Mouse (Mus musculus) heart, postnatal 14 days (tissue): ENCODE measurements around the gene Pdhb. TPM values are rescaled to one million over a fixed set of nuclear protein-coding genes. Genes with fewer than 3 reads are reported as not detected.
A peak's percentile ranks its signal among the peaks of the same experiment; 100 is the strongest.

ENCODE experiments used
- DNase-seq, 2 experiments: peaks; one replicate each; pipeline ENCODE4 v3.0.0; 2021 to 2022
- intact Hi-C: fragments of 180-260 bp; cut with DNase I; formaldehyde crosslinking; loops from one replicate; pipeline ENCODE4 v1.15.1; 2025
- long read RNA-seq, 2 experiments: library from polyadenylated mRNA; stranded (forward); transcript quantifications; one replicate each; pipeline ENCODE4 v2.0.0; 2021
- total RNA-seq, 2 experiments: library from RNA; stranded (reverse); gene quantifications; 2 replicates each; pipeline ENCODE4 v1.2.3; 2021

Pdhb gene
- 100 to 1,000 TPM; 886 to 904 TPM for total RNA-seq
- long read RNA-seq, experiment 1, transcript Pdhb-201 (10 exons, 1,513 nt): major isoform, 1,245 of 1,304 reads
- long read RNA-seq, experiment 1, partial matches to known transcripts: 30 of 1,304 reads
- long read RNA-seq, experiment 1, other reads (novel, unspliced or antisense): 23 of 1,304 reads
- long read RNA-seq, experiment 2, transcript Pdhb-201 (10 exons, 1,513 nt): major isoform, 929 of 975 reads
- long read RNA-seq, experiment 2, partial matches to known transcripts: 27 of 975 reads
- long read RNA-seq, experiment 2, other reads (novel, unspliced or antisense): 17 of 975 reads

DNA sequence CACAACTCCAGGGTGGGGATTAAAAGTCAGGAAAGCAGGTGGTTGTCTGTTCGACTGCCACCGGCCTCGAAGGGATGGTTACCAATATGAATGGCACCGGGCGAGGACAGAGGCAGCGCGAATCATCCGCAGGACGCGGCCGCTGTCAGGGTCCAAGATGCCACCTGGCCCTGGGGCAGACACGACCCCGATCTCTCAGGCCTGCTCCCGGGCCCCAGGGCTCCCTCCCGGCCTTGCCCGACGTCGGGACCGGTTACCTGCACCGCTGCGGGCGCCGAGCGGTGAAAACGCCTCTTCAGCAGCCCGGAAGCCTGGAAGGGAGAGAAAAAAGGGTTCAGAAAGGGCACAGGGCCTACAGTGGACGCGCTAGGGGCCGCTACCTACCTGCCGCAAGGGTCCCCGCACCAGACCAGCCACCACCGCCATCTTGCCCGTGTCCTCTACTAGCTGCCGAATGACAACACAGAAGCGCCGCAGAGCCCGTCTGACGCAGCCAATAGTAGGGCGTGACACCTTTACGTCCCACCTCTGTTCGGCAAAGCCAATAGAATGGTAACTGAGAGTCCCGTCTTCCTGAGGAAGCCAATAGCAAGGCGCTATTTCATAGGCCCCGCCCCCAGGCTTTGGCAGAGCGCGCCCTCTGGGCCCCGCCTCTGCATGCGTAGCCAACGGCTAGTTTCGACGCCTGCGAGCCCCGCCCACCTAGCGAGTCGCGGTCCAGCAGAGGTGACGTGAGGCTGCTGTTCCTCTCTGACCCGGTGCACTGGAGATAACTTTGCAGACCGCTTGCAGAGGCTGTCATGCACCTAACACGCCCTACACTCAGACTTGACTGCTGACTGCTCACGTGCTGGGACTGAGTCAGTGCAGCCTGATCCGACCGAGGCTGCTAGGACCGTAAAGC is at the start of gene Pdhb:
Pdhb (minus strand) TSS at position 519 of the 904 bp plus-strand sequence.
- intact Hi-C loops: loop anchor here (2.0 to 10.0 kb wide), 2 partner anchors 42 to 172 kb away; partner anchors contain the start of gene Kctd6
- peak; percentile 99 for DNase-seq

DNA sequence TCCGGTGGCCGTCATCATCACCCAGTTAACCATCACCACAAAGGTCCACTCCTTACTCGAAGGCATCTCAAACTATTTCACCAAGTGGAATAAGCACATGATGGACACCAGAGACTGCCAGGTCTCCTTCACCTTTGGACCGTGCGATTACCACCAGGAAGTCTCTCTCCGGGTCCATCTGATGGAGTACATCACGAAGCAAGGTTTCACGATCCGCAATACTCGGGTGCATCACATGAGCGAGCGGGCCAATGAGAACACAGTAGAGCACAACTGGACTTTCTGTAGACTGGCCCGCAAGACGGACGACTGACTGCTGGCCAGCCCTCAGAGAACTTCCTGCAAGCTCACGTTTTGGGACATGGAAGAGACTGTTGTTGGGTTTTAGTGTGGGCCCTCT is 49.7 kb upstream of the Pdhb start:
- intact Hi-C loops: no loop called here
- DNase-seq: no peak

DNA sequence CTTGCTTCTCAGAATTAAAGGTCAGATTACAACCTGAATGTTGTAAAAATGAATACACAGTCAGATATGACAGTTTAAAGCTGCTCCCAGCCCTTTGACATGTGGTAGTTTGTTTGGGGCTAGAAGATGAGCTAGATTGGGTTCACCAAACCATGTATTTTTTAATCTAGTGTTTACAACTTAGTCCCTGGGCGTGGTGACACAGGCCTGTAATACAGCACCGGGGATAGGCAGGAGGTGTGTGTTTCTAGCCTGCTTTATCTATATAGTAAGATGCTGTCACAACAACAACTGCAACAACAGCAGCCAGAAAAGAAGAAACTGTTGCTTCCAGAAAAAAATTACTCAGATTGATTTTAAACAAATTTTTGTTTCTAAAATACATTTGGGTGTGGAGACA is 48.1 kb upstream of the Pdhb start:
- intact Hi-C loops: no loop called here
- no peak for DNase-seq

DNA sequence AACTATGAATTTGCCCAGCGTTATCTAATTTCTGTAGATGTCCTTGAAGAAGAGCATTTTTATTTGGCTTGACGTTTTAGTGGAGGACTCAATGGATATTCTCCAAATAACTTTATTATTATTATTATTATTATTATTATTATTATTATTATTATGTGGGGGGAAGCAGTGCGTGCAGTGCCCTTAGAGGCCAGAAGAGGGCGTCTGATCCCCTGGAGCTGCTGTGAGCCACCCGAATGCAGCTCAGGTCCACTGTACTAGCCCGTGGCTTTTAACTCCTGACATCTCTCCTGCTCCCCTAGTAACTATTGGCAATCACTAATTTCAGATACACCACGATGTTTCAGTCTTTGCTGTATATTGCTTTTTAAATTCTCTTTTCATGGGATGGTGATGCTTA is 47.5 kb upstream of the Pdhb start:
- no peak for DNase-seq
- intact Hi-C loops: no loop called here

DNA sequence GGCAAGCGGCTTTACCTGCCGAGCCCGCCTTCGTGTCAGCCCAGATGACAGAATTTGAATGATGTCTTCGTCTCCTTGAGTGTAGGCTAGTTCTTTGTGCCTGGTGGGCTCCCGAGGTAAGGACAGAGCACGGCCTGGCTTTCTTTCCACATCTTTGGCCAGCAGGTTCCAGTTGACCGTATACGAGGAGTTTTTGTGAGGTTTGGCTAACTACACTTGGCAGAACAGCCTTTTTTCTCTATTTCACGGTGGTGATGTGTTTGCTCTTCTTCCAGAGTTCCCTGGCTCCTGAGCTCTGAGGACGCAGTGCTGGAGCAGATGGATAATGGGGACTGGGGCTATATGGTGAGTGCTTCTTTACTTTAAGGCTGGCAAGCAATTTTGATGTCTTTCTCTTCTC is 47.1 kb upstream of the Pdhb start:
- no peak for DNase-seq
- intact Hi-C loops: loop anchor here (5.0 kb wide), 1 partner anchor 82 kb away; no protein-coding TSS in a partner anchor

DNA sequence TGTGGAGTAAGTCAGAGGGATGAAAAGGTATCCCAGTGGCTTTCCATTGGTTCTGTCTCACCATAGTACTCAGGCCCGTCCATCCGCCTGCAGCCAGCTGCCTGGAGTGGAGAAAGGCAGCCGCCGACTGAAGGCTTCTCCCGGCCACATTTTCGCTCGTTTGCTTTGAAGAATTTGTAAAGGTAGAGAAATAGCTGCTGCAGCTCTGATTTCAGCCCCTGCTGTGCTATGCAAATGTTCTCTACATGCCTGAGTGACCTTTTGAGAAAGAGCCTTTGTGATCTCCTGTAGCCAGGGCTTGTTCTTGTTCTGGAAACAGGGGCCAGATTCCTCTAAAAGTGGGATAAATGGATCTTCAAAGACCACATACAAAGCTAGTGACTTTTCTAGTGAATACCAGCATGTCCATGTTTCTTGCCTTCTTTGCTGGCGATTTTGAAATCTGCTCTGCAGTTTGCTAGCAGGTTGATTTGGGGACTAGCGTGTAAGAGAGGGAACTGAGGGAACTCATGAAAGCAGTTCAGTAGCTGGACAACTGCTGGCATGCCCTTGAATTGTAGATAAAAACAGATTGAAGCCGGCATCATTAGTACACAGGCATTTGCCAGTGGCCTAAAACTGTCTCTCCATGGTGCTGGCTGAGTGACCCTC is 46.0 kb upstream of the Pdhb start:
- intact Hi-C loops: loop anchor here (5.0 kb wide), 1 partner anchor 83 kb away; no protein-coding TSS in a partner anchor

DNA sequence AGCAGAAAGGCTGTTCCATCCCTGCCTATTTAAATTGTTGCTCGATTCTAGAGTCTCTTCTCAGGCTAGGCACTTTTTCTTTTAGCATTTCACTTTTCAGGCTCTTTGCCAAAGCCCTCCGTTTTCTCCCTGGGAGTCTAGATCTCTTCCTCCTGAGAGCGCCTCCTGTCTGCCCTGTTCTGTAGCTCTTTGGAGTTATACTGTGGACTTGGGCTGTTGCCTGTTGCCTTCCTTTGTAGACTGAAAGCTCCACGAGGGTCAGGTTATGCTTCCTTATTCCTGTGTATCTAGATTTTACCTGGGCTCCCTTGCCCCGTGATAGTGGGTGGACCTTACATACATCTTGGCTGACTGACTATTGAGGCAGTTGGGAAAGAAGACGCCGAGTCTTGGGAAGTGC is 45.4 kb upstream of the Pdhb start:
- intact Hi-C loops: loop anchor here (5.0 kb wide), 1 partner anchor 84 kb away; no protein-coding TSS in a partner anchor
- DNase-seq: no peak

More for the DNA sequence above, 46.0 kb upstream of the Pdhb start:
- no peak for DNase-seq

DNA sequence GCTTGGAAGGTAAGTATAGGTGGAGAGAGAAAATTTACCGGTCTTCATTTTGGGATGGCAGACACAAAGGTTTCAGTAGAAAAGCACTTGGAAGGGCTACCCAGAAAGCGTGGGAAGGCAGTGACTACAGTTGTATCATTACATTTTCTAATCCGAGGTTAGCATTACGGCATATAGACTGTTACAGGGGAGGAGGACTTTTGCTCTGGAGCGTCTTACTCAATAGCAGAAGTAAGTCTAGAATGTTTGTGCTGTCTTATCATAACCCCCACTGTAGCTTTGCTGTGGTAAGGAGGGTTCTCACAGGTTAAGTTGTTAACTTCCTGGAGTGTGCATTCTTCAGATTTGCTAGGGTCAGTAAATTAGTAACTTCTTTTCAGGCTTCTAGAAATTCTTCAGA is 43.3 kb upstream of the Pdhb start:
- DNase-seq: no peak

DNA sequence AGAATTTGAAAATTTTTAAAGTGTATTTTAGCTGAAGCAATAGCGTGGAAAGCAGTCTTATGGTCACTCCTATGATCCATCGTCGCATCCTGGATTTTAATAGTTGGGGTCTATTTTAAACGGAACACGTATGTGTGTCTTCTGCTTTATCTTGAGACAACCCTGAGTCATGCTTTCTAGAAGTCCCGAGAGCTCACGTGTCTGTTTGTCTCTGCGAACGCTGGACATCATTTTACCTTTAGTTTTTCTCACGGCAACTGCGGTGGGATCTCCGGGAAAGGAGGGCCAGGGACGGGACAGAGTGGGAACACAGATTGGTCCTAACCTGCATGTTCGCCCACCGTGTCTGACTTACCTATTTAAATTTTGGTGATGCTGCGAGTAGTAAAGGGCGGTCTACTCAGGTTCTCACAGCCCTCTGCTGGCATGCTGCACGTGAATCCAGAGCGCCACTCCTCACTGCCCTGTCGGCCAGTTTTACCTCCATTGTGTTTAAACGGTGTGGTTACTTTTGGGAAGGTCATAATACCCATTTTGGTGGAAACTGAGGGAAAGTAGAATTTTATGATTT is 42.5 kb upstream of the Pdhb start:
- intact Hi-C loops: loop anchor here (2.0 to 5.0 kb wide), 2 partner anchors 42 to 87 kb away; partner anchors contain the start of gene Pdhb
- no peak for DNase-seq

More for the DNA sequence above, 43.3 kb upstream of the Pdhb start:
- intact Hi-C loops: loop anchor here (5.0 kb wide), 1 partner anchor 86 kb away; no protein-coding TSS in a partner anchor

DNA sequence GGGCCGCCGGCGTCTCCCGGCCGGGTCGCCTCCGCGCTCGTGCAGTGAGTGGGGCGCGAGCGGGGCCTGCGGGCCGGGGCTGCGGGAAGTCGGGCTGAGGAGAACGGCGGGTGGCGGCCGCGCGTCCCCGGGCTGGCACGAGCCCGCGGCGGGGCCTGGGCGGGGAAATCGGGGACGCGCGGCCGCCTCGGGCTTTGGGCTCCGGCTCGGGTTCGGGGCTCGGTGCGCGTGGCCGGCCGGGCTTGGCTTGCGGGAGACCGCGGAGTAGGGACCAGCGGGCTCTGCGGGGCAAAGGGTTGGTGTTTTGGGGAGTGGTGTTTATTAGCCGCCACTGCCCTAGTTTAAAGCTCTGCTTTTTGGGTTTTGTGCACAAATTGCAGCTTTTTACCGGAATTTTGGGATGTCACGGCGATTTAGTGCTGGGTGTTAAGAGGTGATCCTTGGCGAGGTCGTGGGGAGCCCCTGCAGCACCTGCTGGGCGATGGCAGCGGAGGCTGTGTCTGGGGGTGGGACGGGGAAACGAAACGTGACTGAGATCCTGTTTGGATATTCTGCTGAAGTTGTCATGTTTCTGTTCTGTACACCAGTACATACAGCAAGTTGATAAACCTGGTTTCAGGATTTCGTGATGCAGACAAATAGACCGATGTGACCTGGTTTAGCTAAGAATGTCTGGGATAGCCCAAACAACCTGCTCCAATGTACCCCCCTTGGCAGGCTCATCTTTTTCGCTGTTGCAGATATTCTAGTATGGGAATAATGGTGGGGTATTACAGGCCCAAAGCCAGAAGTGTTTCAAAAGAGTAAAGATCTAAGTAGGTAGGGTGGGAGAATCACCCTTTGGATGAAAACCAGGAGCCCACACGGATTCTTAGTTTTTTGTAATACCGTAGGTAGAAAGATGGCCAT is 41.7 kb upstream of the Pdhb start:
- DNase-seq: peak; percentile 81 to 85
- intact Hi-C loops: loop anchor here (2.0 to 5.0 kb wide), 3 partner anchors 42 to 117 kb away; partner anchors contain the start of genes Pdhb and Pxk

DNA sequence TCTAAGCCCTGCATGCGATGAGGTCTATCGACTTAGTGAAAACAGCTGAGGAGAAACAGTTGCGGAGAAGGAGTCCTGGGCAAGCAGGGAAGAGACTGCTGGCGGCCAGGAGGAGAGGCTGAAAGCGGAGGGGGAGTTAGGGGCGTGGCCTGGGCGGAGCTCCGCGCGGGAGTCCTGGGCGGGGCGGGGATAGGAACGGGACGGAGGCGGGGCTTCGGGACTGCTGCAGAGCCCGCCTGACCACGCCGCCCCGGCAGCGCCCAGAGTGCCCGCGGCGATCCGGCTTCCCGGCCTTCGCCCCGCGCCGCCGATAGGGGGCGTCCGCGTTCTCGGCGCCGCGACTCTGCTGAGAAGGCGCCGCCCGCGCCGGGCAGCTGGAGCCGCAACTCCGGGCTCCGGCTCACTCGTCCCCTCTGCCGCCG is 41.0 kb upstream of the Pdhb start, which contains the start of gene Kctd6:
Kctd6 (plus strand) TSS at position 338 of the 422 bp plus-strand sequence.
- peak; percentile 100 for DNase-seq
- intact Hi-C loops: loop anchor here (2.0 to 5.0 kb wide), 2 partner anchors 41 to 117 kb away; partner anchors contain the start of genes Pdhb and Pxk

DNA sequence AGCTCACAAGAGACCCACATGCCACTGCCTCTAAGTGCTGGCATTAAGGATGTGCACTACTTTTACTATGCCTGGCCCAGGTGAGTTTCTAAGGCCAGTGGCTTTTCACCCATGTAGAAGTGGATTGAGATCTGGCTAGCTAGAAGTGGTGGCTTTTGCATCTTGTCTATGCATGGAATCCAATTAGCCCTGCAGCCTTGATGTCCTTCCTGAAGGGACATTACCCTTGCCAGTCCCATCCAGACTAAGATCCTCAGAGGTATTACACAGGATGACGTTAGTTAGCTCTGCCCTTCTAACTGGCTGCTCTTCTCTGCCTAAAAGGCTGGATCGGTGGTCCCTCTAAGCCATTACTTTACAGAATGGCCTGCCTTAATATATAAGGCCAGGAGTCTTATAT is 40.2 kb upstream of the Pdhb start:
- DNase-seq: no peak
- intact Hi-C loops: loop anchor here (5.0 kb wide), 1 partner anchor 116 kb away; the partner anchor contains the start of gene Pxk

DNA sequence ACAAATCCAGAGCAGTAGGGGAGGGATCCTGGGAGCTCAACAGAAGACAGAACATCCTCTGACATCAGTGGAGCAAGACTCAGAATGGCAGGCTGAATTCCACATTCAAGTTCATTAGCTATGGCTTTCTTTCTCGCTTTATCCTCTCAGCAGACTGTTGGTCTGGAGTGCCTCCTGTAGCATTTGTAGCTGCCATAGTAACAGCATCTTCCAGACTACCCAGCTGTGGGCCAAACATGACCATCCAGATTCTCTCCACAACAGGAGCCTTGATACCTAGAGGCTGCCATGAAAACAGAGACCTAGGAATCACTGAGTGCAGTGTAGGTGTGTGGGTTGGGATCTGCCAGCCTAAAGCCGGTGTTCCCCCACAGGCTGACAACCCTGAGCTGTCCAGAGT is 37.1 kb upstream of the Pdhb start:
- no peak for DNase-seq
- intact Hi-C loops: loop anchor here (5.0 kb wide), 1 partner anchor 113 kb away; the partner anchor contains the start of gene Pxk

DNA sequence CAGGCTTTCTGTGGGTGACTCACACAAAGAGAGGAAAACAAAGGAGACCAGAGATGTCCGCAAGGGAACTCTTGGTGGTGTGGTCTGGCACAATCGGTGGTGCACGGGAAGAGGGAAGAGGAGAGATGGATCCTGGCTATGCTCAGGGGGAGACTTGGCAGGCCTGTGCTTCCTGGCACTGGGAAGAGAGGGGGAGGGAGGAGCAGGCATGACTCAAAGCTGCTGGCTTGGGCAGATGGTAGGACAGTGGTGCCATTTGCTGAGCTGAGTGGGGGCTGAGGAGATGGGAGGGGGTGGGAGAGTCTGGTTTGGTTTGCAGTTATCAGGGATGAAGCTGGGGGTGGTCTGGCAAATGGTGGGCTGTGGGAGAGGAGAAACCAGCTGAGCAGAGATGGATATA is 36.1 kb upstream of the Pdhb start:
- no peak for DNase-seq
- intact Hi-C loops: no loop called here

DNA sequence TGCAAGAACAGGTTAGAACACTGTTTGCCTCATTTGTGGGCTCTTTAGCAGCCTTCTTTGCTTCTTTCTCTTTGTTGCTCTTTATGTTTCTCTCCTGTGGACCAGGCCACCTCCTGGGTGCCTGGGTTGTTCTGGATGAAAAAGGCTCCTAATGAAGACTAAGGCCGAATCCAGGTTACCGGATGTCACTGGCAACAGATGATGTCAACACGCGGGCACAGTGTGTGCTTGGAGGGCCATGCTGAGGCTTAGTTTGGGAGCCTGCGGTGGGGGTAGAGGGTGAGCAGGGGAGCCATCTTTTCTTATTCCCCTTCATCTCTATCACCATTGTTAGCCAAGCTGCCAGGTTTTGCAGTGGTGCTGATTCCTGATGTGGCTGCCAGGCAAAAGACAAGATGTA is 34.7 kb upstream of the Pdhb start:
- intact Hi-C loops: no loop called here

DNA sequence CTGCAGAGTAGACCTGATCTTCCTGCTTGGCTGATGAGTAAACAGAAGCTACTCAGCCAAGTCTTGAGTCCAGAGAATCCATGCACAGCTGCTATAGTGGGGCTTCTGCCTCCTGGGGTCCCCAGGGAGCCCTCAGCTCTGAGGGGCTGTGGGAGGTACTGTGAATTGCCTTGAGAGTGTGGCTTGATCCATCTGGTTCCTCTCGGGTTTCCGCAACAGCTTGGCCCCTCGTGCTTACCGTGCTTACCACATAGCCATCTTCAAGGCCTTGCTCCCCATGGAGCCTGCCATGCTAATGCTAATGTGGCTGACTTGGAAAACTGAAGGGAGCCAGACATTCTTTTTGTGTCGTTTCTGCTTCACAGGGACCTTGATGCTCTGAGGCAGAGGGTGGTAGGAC is 34.3 kb upstream of the Pdhb start:
- no peak for DNase-seq
- intact Hi-C loops: no loop called here

More for the DNA sequence above, 34.7 kb upstream of the Pdhb start:
- DNase-seq: no peak

DNA sequence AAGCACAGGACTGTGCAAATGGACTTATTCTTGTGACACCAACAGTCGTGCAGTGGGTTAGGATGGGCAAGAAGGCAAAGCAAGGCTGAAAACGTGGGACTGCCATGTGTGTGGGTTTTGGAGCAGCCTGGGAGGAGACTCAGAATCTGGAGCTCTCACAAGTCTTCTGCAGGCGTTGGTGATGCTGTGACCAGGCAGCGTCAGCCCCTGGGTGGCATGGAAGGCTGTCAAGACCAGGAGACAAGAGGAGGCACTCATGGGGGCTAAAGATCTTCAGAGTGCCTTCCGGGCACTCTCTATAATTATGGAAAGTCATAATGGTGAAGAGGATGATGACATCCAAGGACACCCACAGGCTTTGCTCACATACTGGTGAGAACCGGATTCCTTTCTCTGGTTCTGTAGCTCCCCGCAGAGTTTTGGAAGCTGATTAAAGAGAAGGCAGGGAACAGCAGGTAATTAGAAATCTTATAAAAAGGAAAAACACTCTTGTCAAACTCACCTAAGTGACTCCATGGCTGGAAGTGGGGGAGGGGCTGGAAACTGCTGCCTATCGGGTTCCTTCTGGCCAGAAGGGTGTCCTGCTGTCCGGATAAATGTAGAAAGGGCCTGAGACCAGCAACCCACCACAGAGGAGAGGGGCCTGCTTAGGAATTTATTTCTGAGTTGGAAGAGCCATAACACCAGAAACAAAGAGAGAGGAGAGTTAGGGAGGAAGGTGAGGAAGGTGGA is 33.5 kb upstream of the Pdhb start:
- DNase-seq: no peak
- intact Hi-C loops: no loop called here

DNA sequence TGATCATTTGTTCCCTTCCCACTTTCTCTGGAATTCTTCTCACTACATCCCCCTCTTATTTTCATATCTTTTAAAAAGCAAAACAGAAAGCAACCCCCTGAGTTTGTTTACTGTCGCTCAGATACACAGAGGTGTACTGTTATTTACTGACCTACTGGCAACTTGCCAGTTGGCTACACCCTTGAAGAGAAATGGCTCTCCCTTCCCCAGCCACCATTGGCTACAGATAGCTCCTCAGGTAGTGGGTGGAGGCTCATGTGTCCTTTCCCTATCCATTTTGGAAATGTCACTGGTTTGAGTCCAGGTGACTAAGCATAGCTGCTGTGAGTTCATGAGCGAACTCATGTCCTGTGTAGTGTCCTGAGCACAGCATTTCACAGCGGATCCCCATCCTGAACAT is 28.9 kb upstream of the Pdhb start:
- intact Hi-C loops: no loop called here
- no peak for DNase-seq
